Mouse (Mus musculus): ENCODE data around the gene Slc22a5. TPM values are rescaled to one million over a fixed set of nuclear protein-coding genes. Genes with fewer than 3 reads are reported as not detected.
"Not testable (repeated sequence)": the region's sequence is repeated elsewhere in the genome, so short reads cannot be mapped to it uniquely, and the experiment has no call there.

The Slc22a5 gene
- total RNA-seq (2022): 10 to 100 TPM; 19.8 to 26.2 (median 23.5) TPM

GRCm38 (mm10) chr11:53891505-53892451 is at the start of gene Slc22a5:
TSS of gene Slc22a5 (minus strand) at chr11:53891660.
- peak; percentile 99 for DNase-seq (ENCODE audit: low spot score)

GRCm38 (mm10) chr11:53931944-53932318 is 40.5 kb upstream of the Slc22a5 start:
- not testable (repeated sequence) for DNase-seq (ENCODE audit: low spot score)

- peak; percentile 44 for DNase-seq (ENCODE audit: low spot score)
Measured at GRCm38 (mm10) chr11:53931091-53931943, 39.9 kb upstream of the Slc22a5 start.

- no peak for DNase-seq (ENCODE audit: low spot score)
Measured at GRCm38 (mm10) chr11:53929741-53930140, 38.3 kb upstream of the Slc22a5 start.

- no peak for DNase-seq (ENCODE audit: low spot score)
Measured at GRCm38 (mm10) chr11:53928585-53928984, 37.1 kb upstream of the Slc22a5 start.

- no peak for DNase-seq (ENCODE audit: low spot score)
Measured at GRCm38 (mm10) chr11:53926303-53926702, 34.8 kb upstream of the Slc22a5 start.

- no peak for DNase-seq (ENCODE audit: low spot score)
Measured at GRCm38 (mm10) chr11:53918851-53919250, 27.4 kb upstream of the Slc22a5 start.

- no peak for DNase-seq (ENCODE audit: low spot score)
Measured at GRCm38 (mm10) chr11:53911011-53911410, 19.6 kb upstream of the Slc22a5 start.

GRCm38 (mm10) chr11:53908686-53909085 is 17.2 kb upstream of the Slc22a5 start:
- DNase-seq (ENCODE audit: low spot score): no peak

- DNase-seq (ENCODE audit: low spot score): no peak
Measured at GRCm38 (mm10) chr11:53904534-53904925, 13.1 kb upstream of the Slc22a5 start.

GRCm38 (mm10) chr11:53903781-53904533 is 12.5 kb upstream of the Slc22a5 start:
- DNase-seq (ENCODE audit: low spot score): no peak

- no peak for DNase-seq (ENCODE audit: low spot score)
Measured at GRCm38 (mm10) chr11:53902741-53903140, 11.3 kb upstream of the Slc22a5 start.

GRCm38 (mm10) chr11:53900991-53901390 is 9.5 kb upstream of the Slc22a5 start:
- DNase-seq (ENCODE audit: low spot score): no peak

- DNase-seq (ENCODE audit: low spot score): no peak
Measured at GRCm38 (mm10) chr11:53899981-53900380, 8.5 kb upstream of the Slc22a5 start.

- no peak for DNase-seq (ENCODE audit: low spot score)
Measured at GRCm38 (mm10) chr11:53899004-53899403, 7.5 kb upstream of the Slc22a5 start.

- no peak for DNase-seq (ENCODE audit: low spot score)
Measured at GRCm38 (mm10) chr11:53896935-53897334, 5.5 kb upstream of the Slc22a5 start.

- DNase-seq (ENCODE audit: low spot score): no peak
Measured at GRCm38 (mm10) chr11:53893451-53893850, 2.0 kb upstream of the Slc22a5 start.

- peak; percentile 35 for DNase-seq (ENCODE audit: low spot score)
Measured at GRCm38 (mm10) chr11:53892716-53893416, 1.4 kb upstream of the Slc22a5 start.

GRCm38 (mm10) chr11:53890906-53891504 is 455 bp downstream of the Slc22a5 start:
- peak; percentile 28 for DNase-seq (ENCODE audit: low spot score)

GRCm38 (mm10) chr11:53890225-53890624 is 1.2 kb downstream of the Slc22a5 start:
- no peak for DNase-seq (ENCODE audit: low spot score)

Measured in heart, adult 8-10 months (tissue).